Mouse (Mus musculus) cerebellum, adult (tissue): ENCODE measurements at regions not wholly inside any gene's neighbourhood (a gene's known extent, or its start where the extent isn't known, plus 50 kb on each side); places are given as distances from the start of the nearest gene placed in this dataset.

Source experiments
- ATAC-seq: cut with Nextera tagmentation; 2 replicates; pipeline ENCODE4 v1.9.2; 2017; ENCODE audit warnings: mild to moderate bottlenecking, moderate library complexity, mixed read lengths; ENCODE audit not compliant: insufficient number of reproducible peaks, low FRiP score, low TSS enrichment

GRCm38 (mm10) chr11:40366573-40366972 lies 328.4 kb downstream of the Mat2b start:
- ATAC-seq = no peak

- no peak for ATAC-seq
These were observed 332.3 kb downstream of the Mat2b start for GRCm38 (mm10) chr11:40362530-40363185.
